Mouse (Mus musculus) spleen, postnatal 14 days (tissue): ENCODE data around the gene Gm10188.

Experiments used
- DNase-seq, 2 experiments: peaks; one replicate each; pipeline ENCODE4 v3.0.0; 2021 to 2022; ENCODE audit warnings: low spot score in 2 of 2

Gene Gm10188

DNA sequence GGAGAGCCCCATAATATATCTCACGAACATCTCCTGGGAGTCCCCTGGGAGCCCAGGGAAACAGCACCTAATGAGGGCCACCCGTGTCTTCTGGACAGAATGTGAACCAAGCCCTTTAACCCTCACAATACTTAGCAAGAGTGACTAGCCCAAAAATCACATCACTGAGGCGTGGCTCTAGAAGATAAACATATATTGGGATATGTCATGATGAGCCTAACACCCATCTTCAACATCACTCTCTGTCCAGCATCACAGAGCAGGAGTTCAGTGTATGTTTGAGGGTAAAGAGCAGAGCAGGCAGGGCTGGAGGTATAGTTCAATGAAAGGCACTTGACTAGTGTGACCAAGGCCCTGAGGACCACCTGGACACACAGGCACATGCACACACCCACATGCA, at the start of gene Gm10188:
Gm10188 (minus strand) TSS at position 101 of the 400 bp plus-strand sequence.
- no peak for DNase-seq

DNA sequence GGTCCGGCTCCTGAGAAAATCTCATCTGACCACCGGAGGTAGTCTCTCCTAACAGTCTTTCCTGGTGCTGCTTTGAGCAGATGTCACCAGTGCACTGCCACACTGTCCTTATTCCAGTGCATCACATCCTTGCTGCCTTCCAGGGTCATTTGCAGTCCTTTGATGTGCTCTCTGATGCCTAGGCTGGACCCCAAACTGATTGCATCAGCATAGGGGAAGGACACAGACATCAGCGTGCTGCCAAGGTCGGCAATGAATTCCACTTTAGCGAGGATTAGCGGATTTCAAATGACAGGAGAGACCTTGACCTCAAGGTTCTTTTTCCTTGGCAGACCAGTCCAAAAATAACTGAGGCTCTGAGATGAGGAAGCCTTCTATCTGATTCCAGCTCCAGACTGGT, 47.6 kb upstream of the Gm10188 start:
- DNase-seq = no peak

DNA sequence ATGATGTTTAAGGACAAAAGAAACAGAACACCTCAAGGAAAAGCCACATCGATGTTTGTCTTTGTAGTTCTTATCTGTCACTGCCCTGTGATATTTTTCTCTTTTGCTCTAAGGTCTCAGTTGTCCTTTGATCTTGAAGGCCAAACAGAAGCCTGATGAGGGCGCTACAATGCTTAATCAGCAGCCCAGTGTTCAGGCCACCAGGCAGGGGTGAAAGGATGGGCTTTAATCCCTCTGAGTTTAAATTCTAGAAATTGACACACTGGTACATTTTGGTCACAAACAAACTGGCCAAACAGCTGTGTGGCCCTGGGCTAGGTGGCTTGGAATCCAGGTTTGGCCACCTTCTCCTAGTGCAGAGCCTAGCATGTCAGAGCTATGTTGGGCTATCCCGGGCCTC, 47.1 kb upstream of the Gm10188 start:
- no peak for DNase-seq

DNA sequence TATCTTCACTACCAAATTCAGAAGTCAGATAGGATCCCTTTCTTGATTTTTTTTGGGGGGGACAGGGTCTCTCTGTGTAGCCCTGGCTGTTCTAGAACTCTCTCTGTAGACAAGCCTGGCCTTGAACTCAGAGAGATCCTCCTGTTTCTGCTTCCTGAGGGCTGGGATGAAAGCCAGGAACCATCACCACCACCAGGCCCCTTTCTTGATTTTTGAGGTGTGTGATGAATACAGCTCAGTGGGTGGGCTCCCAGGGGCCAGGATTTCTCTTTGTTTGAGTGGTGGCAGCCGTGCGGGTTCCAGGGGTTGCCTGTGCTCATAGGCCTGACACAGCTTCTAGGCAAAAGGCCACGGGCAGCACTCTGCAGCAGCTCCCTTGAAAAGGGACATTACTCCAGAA, 41.7 kb upstream of the Gm10188 start:
- no peak for DNase-seq

DNA sequence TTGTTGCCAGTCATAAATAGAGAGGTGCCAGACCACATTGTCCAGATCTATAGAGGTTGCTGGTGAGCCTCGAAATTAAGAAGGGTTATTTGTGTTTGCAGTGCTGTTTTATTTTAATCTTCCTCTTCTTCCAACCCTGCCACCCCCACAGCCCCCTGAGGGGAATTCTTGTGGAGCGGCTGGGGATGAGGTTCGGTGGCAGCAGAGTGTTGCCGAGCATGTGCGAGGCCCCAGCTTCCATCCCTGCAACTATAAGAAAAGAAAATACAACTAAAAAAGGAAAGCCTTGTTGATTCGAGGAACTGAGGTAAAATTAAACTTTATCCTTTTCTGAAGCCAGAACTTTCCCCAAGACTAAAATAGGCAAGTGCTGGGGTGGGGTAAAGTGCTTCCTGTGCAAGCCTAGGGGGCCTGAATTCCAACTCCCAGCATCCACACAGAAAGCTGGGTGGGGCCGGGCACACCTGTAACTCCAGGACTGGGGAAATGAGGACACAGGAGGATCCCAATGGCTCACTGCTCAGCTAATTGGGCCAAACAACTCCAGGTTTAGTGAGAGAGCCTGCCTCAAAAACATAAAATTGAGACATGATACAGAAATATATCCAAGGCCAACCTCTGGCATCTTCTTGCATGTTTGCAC, 39.0 kb upstream of the Gm10188 start:
- DNase-seq = no peak

DNA sequence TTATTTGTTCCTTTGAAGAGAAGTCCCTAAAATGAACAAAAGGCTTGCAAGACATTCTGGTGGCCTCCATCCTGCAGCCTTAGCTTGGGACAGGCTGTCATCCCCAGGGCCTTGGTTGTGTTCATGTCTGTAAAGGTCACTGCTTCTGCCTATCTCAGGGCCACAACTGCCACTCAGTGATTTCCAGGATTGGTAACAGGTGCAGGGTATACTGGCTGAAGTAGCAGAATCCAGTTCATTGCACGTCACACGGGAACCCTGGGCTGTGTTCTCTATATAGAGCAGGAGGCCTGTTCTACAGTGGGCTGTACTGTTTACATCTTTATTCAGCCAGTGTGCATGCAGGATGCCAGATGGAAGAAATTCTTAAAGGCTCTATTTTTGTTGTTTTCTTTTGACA, 38.4 kb upstream of the Gm10188 start:
- no peak for DNase-seq

DNA sequence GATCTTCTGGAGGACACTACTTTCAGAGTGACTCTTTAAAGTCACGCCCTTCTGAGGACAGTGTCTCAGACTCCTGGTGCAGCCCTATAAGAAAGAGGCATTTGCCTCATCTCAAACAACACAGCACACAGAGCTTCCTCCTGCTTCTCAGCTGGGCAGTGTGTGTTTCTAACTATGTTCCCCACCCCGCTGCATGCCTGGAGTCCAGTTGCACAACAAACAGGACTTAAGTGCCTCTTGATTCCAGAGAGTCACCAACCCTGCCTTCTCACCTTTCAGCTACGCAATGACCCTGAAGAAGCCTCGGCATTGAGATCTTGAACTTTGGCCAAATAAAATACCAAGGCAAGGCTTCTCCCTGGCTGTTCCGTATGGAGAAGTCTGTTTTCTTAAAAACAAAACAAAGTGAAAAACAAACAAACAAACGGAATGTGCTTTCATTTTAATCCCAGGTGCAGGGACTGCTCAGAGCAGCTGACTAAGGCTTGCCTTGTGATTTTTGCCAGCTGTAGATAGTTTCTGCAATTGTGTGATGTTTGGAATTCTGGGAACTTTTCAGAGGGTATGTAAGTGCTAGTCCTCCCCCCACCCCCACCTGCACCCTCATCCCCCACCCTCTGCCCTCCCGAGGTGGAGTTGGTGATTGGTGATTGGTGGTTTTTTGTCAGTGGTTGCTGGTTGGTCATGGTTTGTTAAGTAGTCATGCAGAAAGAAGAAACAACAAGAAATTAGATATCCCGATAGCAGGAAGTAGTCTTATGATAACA, 37.4 kb upstream of the Gm10188 start:
- DNase-seq = no peak

DNA sequence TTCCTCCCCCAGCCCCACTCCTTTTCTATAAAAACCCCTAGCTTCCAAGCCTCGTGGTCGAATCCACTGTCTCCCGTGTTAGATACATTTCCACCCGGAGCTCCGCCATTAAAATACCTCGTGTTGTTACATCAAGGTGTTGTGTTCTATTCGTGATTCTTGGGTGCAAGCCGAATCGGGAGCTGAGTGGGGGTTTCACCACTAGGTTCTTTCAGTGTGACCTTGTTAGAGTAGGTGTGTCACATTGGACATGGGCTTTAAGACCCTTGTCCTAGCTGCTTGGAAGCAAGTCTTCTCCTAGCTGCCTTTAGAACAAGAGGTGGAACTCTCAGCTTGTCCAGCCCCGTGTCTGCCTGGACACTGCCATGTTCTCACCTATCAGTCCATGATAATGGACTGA, 36.4 kb upstream of the Gm10188 start:
- no peak for DNase-seq

DNA sequence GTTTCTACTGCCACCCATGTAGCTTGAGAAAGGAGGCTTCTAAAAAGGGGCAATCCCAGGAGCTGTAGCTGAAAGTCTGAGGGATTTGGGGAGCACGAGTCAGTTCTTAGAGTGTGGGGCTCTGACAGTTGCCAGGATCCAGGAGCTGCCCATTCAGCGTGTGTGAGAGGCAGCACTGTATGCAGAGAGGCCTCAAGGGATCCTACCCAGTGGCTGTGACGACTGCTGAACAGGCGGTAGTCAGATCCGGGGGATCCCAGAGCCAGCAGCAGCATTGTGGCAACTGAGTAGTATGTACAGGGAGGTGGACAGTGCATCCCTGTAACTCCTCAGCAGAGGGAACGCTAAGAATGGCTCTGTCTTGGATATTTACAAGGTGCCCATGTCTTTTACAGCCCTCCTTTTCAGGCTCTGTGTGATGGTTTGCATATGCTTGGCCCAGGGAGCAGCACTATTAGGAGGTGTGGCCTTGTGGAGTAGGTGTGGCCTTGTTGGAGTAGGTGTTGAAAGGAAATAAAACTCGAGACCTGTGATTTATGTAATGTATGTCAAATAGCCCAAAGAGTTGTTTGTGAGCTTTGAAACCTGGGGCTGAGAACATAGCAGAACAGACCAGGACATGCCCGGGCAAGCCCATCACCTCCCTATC, 35.8 kb upstream of the Gm10188 start:
- no peak for DNase-seq

DNA sequence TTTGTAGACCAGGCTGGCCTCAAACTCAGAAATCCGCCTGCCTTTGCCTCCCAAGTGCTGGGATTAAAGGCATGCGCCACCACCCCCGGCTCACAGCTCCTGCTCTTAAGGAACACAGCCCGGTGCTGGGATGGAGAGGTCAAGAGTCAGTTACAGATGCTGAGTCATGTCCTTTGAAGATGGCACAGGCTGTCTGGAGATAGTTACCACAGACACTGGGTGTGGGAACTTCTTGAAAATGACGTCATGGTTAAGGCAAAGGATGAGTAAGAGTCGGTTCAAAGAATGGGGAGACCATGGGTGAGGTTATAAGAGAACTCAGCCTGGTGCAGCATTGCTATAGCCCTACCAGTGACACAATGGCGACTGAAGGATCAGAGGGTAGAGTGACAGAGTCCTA, 35.0 kb upstream of the Gm10188 start:
- no peak for DNase-seq

DNA sequence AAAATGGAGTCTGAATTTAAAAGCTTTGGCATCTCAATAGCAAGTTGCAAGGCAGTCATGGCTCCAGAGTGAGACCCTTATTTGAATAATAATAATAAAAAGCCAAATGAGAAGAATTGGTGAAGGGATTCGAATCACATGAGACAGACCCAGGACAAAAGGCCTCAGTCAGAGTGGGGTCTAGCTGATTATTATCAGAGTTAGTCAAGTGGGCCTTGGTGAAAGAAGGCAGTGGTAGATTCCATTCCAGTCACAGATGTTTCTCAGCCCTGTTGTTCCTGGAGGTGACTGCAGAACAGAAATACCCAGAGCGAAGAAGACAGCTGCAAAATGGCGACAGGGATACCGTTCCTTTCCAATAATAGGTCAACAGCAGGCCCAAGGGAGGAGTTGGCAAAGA, 34.1 kb upstream of the Gm10188 start:
- no peak for DNase-seq

DNA sequence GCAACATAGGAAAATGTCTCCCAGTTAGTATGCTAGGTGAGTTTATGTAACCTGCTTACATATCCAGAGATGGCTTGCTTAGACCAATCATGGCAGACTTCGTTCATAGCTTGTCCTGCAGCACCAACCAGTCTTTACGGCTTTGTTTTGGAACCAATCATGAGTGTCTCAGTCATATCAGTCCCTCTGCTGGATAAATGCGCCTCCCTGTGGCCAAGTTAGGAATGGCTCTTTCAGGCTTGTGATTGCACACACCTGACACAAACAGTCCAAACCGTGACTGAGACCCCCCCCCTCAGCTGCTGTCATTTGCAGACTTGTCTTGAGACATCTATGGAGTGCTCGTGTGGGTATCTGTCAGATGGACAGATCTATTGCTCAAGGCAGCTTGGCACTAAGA, 31.5 kb upstream of the Gm10188 start:
- peak in 1 of 2 experiments; percentile 20 for DNase-seq

DNA sequence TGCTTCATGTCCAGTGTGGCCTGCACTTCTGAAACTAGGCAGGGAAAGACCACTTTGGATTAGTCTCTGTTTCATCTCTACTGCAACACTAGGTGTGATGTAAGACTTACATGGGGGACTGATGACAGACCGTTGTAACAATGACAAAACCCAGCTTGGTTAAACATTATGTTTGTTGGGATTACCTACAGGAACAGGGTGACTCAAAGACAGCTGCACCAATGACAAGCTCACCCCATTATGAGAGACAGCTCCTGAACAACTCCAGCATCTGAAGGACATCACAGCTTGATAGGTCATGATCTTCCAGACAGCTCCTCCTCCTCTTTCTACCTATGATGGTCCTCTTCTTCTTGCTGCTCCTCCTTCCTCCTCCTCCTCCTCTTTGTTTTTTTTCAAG, 30.8 kb upstream of the Gm10188 start:
- DNase-seq = no peak

DNA sequence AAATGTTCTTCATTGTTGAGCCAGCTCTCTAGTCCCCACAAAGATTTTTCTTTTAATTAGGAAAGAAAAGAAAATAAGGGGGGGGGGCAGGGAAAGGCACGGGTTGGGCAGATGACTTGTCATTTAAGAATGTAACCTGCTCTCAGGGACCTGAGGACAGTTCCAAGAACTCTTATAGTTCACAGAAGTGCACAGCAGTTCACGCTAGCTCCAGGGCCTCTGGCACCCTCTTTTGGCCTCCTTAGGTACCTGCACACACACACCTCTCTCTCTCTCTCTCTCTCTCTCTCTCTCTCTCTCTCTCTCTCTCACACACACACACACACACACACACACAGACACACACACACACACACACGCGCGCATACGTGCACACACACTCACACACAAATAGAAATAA, 24.9 kb upstream of the Gm10188 start:
- no peak for DNase-seq

DNA sequence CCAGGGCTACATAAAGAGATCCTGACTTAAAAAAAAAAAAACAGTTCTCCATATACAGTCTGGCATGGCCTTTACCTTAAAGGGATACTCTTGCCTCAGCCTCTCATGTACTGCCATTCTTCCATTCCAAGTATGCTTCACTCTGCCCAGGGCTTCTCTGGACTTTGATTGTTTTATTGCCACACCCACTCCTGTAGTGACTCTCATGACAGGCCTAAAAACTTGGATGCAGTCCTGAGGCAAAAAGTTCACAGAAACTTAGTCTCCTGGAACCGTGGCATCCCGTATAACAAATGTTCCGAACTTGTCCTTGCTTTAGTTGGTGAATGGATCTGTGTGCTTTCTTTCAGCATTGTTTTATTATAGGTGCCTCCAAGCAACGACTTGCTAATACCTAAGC, 17.1 kb upstream of the Gm10188 start:
- DNase-seq = no peak

DNA sequence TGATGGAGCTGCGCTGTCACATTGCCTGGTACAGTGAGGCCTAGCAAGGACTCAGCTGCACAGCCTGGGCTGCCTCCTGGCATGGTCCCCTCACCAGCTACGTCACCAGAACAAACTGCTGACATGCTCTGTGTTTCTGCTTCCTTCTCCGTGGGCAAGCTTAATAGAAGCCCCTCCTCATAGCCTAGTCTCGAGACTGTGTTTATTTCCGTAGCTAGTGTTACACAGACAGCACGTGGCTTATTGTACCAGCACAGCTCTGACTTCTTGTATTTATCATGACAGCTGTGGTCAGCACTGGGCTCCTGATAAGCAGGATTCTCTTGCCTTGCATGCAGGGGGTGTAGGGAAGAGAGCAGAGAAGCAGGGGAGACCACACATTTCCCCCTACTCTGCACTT, 16.6 kb upstream of the Gm10188 start:
- no peak for DNase-seq

DNA sequence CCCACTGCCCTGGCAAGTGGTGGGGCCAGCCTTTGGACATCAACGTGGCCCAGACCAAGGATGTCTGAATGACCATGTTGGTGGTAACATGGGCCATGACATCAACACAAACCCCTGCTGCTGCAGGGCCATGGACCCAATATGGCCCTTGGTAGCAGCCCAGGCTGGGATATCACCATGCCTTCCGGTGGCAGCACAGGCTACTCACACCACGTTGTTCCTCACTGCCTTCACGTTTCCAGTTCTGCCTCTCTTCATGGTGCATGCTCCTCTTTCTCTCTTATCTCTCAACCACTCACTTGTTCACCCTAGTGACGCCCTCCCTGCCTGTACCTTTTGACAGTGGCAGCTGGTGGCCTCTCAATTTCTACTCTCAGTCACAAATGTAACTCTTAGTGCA, 15.4 kb upstream of the Gm10188 start:
- DNase-seq = no peak

DNA sequence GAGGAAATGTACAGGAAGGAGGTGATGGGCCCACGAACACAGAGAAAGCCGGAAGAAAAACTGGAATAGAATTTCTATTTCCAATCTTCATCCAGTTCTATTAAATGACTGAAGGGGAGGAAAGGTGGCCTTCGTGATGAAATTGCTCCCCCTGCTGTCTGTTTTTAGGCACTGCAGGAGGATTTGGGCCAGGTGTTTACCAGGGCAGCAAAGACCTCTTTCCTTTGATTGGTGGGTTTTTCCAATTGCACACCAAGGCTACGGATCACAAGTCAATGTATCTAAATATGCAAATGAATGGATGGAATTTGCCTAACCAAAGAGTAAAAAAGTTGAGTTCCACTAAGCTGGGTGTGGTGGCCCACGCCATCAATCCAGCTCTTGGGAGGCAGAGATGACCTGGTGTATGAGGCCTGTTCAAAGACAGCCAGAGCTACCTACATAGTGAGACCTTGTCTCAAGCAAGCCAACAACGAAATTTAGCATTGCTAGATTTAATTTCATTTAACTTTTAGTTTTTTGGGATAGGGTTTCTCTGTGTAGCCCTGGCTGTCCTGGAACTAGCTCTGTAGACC, 8.1 kb upstream of the Gm10188 start:
- peak in 1 of 2 experiments; percentile 49 for DNase-seq

DNA sequence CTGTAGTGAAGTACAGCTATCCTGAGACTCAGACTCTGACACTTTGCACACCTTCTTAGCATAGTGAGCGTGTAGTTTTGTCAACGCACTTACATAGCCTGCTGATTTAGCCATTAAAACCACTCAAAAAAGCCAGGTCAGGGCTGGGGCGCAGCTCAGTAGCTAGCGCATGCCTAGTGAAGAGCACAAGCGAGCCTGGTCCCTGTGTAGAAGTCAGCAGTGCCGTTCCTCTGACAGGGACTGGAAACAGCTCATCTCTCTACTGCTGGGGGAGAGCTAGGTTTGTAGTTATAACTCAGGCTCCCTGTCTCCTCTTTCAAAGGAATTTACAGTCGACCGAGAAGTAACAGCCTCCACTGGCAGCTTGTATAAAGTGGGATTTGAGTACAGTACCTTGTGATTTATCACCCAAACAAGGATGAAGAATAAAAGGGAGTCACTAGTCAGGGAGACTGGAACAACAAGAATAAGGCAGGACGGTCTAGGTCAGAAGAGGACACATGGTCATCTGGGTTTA, 5.2 kb upstream of the Gm10188 start:
- DNase-seq = no peak

DNA sequence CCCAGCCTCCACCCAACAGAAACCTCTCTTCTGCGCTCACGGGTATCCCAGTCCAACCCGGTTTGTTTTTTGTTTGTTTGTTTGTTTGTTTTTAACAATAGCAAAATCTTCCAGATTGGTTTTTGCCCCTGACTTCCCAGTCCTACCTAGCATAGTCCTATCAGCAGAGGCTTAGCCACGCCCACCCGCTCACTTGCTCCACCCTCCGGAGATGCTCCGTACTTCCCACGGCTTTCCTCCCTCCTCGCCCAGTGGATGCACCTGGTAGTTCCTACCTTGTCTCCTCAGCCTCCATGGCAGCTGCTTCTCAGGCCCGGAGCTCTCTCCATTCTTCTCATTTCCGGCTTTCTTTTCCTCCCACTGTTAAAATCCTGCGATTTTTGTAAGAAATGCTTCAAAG, 4.0 kb upstream of the Gm10188 start:
- no peak for DNase-seq

DNA sequence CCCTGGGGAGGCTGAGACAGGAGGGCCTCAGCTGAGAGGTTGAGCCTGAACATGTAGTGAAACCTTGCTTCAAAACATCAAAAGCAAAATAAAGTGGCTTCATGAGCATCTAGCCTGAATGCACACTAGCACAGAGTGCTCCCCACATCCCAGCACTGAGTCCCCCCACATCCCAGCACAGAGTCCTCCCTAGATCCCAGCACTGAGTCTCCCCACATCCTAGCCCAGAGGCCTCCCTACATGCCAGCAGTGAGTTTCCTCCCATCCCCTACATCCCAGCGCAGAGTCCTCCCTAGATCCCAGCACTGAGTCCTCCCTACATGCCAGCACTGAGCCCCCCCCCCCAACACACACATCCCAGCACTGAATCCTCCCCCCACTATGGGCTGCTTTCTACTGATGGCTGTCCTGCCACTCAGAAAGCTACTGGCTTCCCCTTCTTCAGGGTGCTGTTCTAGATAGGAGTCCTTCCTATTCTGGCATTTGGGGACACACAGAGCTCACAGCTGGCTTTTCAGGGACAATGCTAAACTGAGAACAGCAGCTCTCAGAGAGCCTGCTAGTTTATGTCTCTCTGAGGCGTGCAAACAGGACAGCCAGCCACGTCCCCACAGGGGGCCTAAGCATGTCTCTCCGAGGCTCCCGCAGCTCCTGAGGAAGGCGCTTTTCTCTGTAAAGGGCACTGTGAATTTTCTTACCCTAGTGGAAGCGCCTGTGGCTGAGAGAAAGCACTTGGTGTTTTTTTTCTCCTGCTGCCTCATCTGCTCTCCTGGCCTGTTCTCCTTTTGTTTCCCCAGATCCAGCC, 2.1 kb upstream of the Gm10188 start:
- DNase-seq = no peak
